Mouse (Mus musculus): ENCODE data around the gene Ppp1r15a.

The Ppp1r15a gene

DNA sequence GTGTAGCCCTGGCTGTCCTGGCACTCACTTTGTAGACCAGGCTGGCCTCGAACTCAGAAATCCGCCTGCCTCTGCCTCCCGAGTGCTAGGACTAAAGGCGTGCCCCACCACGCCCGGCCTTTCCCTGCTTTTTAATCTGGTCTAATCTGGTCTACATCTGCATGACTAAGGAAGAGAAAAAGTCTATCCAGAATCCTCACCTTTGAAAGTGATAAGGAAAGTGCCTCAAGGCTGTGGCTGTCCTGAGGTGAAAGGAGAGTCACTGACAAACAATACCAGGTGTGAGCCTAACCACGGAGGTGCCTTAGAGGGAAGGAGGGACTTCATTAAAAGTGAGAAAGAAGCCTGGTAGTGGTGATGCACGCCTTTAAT lies 25.4 kb upstream of the Ppp1r15a start:
- no peak for DNase-seq (ENCODE audit: low read depth, low spot score)

DNA sequence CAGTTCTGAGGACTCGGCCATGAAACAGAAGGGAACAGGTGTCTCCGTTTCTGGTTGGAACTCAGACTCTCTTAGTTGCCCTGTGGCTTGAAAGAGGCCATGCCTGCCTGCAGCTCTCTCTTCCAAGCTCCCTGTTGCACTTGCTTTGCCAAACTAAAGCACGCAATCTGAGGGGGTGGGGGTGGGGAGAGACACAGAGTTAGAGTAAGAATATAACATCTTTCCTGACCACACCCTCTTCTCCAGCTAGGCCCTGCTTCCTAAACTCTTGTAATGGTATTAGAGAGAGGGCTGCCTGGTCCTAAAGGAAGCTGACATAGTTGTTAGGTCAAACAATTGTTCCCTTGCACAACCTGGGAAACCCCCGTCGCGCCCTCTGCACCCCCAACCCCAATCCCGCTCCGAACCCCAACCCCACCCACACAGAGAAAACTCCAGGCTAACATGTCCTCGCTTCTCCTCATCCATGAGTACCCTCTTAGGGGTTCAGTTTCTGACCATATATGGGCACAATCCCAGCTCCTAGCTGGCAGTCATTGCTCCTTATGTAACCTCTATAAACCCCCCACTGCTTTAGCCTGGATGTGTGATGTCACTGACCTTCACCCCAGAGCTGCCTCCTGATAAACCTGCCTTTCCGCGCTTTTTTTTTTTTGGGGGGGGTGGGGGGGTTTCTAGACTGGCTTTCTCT lies 24.9 kb upstream of the Ppp1r15a start:
- no peak for DNase-seq (ENCODE audit: low read depth, low spot score)

DNA sequence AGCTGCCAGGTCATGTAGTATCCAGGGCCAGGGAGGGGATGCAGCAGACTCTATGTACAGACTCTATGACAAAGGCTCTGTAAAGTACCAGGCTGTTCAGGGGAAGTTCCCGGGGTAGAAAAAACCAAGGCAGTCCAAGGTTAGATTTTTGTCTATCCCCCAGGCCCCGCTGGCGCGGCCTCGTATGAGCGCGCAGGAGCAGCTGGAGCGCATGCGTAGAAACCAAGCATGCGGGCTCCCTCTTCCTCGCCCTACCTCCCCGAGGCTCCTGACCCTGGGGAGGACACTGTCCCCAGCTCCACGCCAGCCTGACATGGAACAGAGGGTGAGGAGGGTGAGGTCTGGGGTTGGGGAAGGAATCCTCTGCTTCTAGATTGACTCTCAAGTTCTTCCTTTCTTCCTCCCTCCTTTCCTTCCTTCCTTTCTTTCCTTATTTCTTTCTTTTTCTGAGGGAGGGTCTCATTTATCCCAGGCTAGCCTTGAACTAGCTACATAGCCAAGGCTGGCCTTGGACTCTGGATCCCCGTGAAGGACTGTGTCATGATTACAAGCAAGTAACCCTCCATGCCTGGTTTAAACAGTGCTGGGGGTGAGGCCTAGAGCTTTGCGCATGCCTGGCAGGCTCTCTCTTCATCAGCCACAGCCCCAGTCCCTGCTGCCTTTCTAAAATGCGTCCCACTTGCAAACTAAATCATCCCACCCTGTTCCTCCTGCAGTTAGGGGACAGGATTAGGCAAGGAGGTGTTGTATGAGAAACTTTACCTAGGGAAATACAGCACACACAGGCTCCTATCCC lies 23.8 kb upstream of the Ppp1r15a start:
- no peak for DNase-seq (ENCODE audit: low read depth, low spot score)

DNA sequence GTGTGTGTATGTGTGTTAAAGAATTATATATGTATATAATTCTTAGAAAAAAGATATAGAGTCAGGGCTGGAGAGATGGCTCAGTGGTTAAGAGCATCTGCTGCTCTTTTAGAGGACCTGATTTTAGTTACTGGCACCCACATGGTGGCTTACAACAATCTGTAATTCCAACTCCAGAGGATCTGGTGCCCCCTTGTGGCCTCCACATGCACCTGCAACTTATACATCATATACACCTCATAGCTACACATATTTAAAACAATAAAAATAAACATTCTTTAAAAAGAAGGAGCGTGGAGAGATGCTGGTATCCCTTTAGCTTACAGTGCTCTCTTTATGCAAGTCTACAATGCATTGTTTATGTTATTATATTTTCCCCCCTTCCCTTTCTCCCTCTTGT lies 18.5 kb upstream of the Ppp1r15a start:
- DNase-seq (ENCODE audit: low read depth, low spot score): no peak

DNA sequence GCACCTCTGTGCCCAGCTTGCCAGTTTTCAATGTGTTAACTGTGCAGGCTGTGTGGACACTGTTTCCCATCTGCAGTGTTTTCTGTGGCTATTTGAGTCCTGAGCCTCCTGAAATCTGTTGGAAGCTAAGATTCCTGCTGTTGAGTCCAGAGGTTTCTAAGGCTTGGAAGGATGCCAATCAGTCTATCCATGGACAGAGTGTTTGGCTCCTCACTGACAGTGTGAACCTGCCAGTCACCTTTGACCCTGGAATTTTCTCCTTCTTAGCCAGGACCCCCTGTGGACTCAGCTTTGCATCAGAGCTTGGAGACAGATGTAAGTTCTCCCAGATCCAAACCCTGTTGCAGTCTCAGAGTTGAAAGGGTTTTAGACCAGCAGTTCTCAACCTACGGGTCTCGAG lies 14.1 kb upstream of the Ppp1r15a start:
- DNase-seq (ENCODE audit: low read depth, low spot score): no peak

DNA sequence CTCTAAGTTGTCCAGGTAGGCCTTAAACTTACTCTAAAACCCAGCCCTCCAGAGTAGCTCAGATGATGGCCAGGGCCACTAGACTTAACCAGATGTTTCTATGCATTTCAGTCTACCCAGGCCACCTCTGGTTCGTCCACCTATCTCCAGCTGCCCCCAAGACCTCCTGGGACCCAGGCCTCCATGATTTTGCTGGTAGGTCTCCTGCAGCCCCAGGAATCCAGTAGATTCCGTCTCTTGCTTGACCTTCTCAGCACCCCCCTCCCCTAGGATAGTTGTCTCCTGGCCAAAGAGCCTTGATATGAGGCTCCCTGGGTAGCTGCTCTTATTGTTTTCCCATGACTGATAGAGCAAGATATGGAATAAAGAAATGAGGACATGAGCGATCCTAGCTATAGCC lies 13.0 kb upstream of the Ppp1r15a start:
- DNase-seq (ENCODE audit: low read depth, low spot score): no peak

DNA sequence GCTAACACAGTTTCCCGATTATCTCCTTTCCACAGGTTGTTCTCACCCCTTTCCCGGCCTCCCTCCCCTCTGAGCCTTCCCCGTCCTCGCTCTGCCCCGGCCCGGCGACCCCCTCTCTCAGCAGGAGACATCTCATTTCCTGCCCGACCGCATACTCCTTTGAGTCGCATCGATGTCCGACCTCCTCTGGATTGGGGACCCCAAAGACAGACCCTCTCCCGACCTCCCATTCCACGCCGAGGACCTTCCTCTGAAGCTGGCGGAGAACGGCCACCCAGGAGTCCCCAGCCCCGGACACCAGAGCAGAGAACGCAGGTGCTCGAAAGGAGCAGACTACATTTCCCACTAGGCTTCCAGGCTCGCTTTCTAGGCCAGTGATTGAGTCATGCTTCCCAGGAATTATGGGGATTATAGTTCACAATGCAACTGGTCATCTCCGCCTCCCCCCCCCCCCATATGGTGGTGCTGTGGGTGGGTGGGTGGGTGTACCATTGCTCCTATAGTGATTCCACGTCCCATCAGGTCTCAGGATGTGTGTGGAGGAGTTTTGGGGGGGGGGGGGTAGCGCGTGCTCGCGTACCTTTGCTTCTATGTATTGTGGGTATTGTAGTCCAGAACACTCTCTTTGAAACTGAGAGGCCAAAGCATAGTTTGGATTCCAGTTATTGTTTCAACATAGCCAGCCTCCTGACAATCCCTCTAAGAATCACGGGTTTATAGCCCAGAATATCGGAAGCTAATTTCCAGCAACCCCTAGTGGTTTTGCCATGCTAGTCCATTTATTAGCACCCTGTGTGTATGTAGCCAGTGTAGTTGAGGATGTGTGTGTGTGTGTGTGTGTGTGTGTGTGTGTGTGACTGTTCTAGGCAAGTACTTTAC lies 12.3 kb upstream of the Ppp1r15a start:
- no peak for DNase-seq (ENCODE audit: low read depth, low spot score)

DNA sequence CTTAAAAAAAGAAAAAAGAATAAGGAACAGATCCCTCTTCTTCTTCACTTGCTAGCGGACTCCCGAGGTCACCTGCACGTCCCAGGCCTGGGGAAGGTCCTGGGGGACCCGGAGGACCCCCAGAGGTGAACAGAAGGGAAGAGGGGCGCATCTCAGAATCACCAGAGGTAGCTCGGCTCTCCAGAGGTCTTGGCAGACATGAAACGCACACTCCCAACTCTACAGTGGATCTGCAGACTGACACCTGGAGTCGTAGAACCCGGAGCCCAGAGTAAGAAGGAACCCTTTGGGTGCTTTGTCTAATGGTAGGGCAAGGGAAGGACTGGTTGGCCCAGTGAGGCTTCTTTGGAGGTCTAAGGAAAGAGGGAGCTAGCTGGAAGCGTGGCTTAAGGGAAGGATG lies 11.5 kb upstream of the Ppp1r15a start:
- DNase-seq (ENCODE audit: low read depth, low spot score): no peak

DNA sequence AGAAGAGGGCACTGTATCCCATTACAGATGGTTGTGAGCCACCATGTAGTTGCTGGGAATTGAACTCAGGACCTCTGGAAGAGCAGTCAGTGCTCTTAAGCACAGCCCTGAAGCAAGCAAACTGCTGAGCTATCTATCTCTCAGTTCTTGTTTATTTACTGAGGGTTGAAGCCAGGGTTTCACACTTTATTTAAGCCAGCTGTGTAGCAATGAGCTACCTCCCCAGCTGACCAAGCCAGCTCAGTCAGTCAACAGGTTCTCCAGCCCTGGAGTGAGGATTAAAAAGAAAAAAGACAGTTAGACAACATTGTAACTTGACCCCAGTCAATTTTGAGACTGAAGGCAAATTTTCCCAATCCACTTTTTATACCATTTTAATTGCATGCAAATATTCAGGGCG lies 9.6 kb upstream of the Ppp1r15a start:
- DNase-seq (ENCODE audit: low read depth, low spot score): no peak

DNA sequence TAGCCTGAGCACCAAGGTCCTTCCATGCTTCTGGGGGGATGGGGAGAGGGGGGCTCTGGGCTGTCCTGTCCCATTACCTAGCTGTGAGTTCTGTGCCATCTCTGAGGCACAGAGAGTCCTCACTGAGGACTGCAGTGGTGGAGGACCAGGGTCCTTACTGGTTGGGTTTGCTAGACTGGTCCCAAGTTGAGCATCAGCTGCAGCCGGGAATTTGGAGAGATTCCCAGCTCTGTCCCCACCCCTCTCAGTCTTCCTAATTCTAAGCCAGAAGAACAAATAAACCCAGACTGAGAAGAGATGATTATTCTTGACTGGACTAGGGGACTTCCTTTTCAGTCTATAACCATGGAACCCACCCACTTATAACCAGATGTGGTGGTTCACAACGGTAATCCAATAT lies 4.6 kb upstream of the Ppp1r15a start:
- no peak for DNase-seq (ENCODE audit: low read depth, low spot score)

DNA sequence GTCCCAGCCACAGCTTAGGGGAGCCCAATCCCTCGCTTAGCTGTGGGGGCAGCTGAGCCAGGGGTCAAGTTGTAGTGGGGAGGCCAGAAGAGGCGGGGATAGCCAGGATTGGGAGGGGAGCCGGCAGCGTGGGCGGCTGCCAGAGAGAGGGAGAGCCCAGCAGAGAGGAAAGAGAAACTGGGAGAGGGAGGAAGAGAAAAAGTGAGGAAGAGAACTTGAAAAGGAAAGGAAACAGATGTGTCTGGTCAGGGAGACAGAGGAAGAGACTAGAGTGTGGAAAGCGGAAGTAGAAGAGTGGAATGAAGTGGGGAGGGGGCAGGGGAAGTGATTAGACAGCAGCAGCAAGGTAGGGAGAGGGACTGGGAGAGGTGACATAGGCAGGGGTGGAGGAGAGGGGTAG lies 3.4 kb upstream of the Ppp1r15a start:
- DNase-seq (ENCODE audit: low read depth, low spot score): peak; percentile 19

DNA sequence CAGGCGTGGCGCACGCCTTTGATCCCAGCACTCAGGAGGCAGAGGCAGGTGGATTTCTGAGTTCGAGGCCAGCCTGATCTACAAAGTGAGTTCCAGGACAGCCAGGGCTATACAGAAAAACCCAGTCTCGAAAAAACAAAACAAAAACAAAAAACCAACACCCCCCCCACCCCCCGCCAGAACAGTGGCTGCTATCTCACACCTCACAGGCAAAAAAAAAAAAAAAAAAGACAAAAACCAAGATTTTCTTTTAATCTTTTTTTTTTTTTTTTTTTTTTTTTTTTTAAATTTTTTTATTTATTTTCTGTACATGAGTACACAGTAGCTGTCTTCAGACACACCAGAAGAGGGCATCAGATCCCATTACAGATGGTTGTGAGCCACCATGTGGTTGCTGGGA lies 1.1 kb upstream of the Ppp1r15a start:
- peak; percentile 64 for DNase-seq (ENCODE audit: low read depth, low spot score)

DNA sequence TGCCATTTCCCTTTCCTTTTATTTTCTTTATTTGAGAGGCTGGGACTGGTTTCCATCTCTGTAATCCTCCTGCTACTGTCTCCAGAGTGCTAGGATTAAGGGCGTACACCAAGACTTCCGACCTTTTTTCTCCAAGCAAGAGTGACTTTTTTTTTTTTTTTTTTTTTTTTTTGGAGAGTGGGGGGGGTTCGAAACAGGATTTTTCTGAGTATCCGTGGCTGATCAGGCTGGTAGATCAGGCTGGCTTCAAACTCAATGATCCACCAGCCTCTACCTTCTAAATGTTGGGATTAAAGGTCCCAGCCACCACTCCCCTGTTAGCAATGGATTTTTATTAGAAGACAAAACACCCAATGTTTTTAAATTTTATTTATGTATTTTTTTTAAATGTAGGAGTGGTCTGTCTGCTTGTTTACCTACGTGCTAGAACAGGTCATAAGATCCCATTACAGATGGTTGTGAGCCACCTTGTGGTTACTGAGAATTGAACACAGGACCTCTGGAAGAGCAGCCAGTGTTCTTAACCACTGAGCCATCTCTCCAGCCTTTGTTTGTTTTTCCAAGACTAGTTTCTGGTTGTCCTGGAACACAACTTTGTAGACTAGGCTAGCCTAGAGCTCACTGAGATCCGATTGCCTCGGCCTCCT lies 529 bp upstream of the Ppp1r15a start:
- DNase-seq (ENCODE audit: low read depth, low spot score): peak; percentile 82

DNA sequence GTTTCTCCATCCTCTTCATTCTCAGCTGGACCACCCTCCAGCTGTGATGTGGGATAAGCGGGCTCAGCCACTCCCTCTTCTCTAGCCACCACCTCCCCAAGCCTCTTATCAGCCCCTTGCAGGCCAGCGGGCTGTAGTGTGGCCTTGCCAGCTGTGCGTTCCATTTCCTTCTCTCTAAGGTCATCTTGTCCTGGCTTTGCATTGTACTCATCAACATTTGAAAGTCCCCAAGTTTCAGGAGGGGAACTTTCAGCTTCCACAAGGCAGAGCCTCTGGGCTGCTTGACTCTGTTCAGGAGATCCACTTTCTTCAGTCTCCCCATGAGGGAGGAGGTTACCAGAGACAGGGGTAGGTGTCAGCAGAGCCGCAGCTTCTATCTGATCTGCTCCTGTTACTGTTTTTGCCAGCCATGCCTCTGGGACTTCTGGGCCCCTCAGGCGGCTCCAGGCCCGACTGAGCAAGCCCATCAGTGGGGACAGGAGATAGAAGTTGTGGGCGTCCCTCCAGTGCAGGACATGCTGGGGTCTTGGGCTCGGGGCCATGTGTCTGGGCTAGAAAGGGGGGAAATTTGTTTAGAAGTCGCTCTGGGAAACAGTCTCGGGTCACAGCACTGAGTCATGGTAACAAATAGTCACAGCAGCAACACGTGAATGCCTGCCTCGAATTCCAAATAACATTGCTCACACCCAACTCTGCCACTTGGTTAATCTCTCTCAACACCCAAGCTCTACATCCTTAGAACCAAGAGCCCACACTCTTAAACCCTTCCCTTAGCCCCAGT lies 1.0 kb downstream of the Ppp1r15a start:
- peak; percentile 53 for DNase-seq (ENCODE audit: low read depth, low spot score)

DNA sequence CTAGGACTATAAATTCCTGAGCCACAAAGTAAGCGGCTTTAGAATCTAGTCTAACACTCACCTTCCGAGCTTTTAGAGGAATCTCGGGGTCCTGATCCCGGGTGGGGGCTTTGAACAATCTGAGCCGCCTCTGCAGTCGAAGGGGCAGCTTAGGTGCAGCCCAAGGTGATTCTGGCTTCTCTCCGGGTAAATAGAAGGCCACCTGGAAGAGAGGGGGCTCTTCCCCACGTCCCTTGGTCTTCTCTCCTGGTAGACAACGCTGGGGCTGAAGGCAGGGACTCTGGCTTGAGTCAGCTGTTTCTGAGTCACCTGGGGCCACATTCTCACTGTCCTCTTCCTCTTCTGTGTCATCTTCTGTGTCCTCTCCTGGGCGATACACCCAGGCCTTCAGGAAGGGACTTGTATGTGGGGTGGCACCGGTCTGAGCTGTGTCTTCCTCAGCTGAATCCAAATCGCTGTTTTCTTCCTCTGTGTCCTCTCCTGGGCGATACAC lies 2.3 kb downstream of the Ppp1r15a start:
- DNase-seq (ENCODE audit: low read depth, low spot score): peak; percentile 16

DNA sequence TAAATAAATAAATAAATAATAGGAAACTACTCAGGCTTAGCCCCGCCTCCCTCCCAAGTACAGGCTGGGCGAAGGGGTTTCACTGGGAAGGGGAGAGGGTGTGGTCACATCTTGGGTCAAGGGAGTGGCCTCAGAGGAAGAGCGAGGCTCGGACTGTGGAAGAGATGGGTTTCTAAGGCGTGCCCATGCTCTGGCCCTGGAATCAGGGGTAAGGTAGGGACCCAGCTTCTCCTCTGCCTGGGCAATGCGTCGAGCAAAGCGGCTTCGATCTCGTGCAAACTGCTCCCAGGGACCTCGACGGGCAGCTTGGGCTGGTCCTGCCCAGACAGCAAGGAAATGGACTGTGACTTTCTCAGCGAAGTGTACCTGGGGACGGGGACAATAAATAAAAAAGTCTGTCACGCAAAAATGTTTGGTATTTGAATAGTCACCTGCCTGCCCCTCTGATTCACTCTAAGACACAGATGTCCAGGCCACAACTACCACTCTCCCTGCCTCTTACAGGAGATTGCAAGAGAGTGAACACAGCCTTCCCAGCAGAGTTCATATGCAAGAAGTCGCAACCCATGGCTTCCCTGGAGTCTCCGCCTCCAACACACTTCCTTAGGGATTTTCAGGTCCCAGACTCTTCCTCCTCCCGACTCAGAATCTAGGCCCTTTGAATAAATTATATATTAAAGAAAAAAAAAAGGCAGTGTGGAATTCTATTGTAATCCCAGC lies 3.0 kb downstream of the Ppp1r15a start:
- DNase-seq (ENCODE audit: low read depth, low spot score): peak; percentile 43

DNA sequence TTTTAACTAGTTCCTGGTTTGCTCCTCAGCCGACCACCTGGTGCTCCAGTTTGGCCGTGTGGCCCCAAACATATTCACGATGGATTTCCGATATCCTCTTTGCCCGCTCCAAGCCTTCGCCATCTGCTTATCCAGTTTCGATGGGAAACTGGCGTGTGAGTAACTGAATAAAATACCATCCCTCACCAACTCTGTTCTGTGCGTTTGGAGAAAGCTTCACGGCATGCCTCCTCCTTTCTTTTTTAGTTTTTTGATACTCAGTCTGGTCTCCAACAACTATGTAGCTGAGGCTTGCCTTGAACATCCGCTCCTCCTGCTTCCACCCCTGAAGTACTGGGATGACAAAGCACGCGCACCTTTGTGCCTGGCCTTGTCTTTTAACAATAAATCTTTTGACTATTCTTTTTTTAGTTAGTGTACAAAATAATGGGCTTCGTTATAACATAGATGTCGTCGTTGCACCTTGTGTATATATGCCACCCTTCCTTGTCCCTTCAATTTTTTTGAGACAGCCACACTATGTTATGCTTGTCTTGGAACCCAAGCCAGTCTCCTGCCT lies 3.8 kb downstream of the Ppp1r15a start:
- DNase-seq (ENCODE audit: low read depth, low spot score): no peak

DNA sequence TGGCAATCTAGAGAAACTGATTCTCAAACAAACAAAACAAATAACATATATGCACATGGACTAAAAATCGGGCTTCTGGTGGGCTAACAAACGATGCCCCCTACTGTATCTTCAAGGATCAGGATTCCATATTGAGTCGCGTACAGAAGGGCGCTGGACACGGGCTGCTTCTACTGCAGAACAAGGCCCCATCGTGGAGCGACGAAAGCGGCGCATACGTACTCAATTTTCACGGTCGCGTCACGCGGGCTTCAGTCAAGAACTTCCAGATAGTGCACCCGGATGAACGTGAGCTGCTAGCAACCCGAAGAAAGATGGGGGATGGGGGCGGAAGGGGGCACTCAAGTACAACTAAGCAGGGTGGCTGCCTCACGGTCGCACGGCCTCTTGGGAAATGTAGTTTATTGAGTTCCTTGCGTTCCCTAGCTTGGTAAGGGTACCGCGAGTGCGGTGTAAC lies 4.3 kb downstream of the Ppp1r15a start:
- peak; percentile 96 for DNase-seq (ENCODE audit: low read depth, low spot score)

DNA sequence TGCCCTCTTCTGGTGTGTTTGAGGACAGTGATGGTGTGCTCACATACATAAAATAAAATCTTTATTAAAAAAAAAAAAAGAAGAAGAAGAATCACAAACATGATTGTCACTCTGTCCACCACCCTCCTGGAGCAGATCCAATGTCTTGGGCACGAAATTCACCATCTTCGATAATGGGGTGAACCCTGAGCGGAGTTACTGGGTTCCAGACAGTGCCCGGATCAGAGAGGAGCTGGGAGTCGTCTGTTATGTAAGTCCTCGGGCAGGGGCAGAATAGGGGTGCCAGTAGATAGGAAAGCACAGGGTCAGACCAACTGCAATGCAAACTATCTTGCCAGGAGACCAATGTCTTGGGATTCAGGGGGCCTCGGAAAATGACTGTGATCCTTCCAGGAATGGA lies 5.5 kb downstream of the Ppp1r15a start:
- no peak for DNase-seq (ENCODE audit: low read depth, low spot score)

Measured in CD4-positive helper T cell, adult 2 months (primary cell).